23 mouse cellular contexts compared by ENCODE assay signal in the genomic region with DNA sequence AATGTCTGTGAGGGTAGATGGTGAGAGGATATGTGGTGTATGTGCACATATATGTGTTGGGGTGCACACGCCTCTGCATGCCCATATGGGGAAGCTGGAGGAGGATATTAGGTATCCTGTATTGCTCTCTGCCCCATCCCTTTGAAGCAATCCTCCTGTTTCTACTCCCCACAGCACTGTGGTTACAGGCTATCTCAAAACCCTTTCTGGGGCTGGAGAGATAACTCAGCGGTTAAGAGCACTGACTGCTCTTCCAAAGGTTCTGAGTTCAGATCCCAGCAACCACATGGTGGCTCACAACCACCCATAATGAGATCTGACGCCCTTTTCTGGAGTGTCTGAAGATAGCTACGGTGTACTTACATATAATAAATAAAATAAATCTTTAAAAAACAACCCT.
"Had no signal": no experiment of that assay in that cellular context is flagged by ENCODE, and none has a peak within 500 bp of the region (broad histone marks: within the 10 kb centered on the region; RNA-seq: fewer than 3 reads in every experiment).

No protein-coding gene starts in this region.

- H3K36me3 ChIP-seq: liver, embryonic 15.5 days; lung, embryonic 15.5 days; midbrain, embryonic 10.5 days; midbrain, embryonic 12.5 days; neural tube, embryonic 13.5 days; neural tube, embryonic 15.5 days had no signal

- DNase-seq: liver, postnatal 0 days; lung, adult 2 months; lung, postnatal 14 days; lung, postnatal 36 days; midbrain, embryonic 14.5 days; retina, postnatal 1 day; right cerebral cortex, adult 18-20 months; right cerebral cortex, postnatal 25 days; right cerebral cortex, postnatal 4 days; spleen, adult 18-20 months; thymus, adult 18-20 months; thymus, postnatal 14 days; thymus, postnatal 36 days had no signal

- H3K27me3 ChIP-seq: liver, embryonic 15.5 days; lung, embryonic 15.5 days; midbrain, embryonic 12.5 days; neural tube, embryonic 13.5 days; neural tube, embryonic 15.5 days had no signal

- H3K27ac ChIP-seq: liver, embryonic 15.5 days; lung, embryonic 15.5 days; macrophage; midbrain, embryonic 10.5 days; midbrain, embryonic 12.5 days; neural tube, embryonic 15.5 days had no signal

- H3K9me3 ChIP-seq: liver, embryonic 15.5 days; lung, embryonic 15.5 days; midbrain, embryonic 10.5 days; midbrain, embryonic 12.5 days; neural tube, embryonic 13.5 days; neural tube, embryonic 15.5 days had no signal

- ATAC-seq: liver, postnatal 0 days; lung, postnatal 0 days; midbrain, embryonic 16.5 days had no signal

- H3K4me3 ChIP-seq: liver, embryonic 15.5 days; lung, embryonic 15.5 days; midbrain, embryonic 10.5 days; midbrain, embryonic 12.5 days; myocyte; neural tube, embryonic 13.5 days; neural tube, embryonic 15.5 days had no signal

- H3K9ac ChIP-seq: liver, embryonic 15.5 days; liver, postnatal 0 days; lung, embryonic 15.5 days; midbrain, embryonic 12.5 days; neural tube, embryonic 13.5 days; neural tube, embryonic 15.5 days had no signal
